Mouse (Mus musculus) spleen, embryonic (tissue): ENCODE results near the gene Tle1.

Source experiments
- CTCF ChIA-PET: fragments of 350-600 bp; sonication (Branson Sonifier 250); formaldehyde crosslinking; loops from one replicate; lab custom pipeline; 2022; lab: Charles Lee

The Tle1 gene

DNA sequence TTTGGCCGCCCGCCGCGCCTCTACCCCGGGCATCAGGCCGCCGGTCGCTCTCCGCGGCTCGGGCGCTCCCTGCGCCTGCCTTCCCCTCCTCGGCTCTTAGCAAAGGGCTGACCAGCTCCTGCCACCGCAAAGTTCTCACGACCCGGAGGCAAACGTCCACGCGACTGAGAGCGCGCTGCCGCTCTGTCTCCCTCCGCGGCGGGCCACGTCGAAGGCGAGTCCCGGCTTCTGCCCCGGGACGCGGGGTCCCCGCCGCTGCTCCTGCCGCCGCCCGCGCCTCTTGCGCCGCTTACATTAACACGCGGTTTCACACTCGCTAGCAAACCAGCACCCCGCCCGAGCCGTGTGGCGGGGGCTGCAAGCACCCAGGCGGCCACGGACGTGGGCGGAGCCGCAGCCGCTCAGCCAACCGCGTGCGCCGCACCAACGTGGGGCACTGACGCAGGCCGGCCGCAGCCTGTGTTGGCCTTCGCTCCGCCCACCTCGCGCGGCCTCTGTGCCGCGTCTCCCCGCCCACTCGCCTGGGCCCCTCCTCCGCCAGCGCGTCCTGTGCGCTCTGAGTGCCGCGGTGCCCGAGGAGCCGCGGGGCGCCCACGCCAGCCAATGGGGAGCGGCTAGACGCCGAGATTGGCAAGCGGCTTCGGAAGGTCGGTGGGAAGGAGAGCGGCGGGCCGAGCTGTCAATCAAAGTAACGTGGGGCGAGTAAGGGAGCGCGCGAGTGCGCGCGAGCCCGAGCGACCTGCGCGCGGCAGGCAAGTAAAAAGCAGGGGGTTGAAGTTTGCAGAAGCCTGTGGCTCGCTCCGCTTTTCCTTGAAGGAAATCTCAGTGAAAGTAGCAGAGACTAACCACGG lies at the start of gene Tle1:
Tle1 (minus strand) TSS at position 361 of the 851 bp plus-strand sequence.
- CTCF ChIA-PET, result no interaction called here

- CTCF ChIA-PET, result no interaction called here
These were observed 33.0 kb upstream of the Tle1 start for GRCm38 (mm10) chr4:72233584-72234219.

GRCm38 (mm10) chr4:72232206-72232605 lies 31.5 kb upstream of the Tle1 start:
- CTCF ChIA-PET, result no interaction called here

- CTCF ChIA-PET, result no interaction called here
These were observed 30.1 kb upstream of the Tle1 start for GRCm38 (mm10) chr4:72230832-72231231.

DNA sequence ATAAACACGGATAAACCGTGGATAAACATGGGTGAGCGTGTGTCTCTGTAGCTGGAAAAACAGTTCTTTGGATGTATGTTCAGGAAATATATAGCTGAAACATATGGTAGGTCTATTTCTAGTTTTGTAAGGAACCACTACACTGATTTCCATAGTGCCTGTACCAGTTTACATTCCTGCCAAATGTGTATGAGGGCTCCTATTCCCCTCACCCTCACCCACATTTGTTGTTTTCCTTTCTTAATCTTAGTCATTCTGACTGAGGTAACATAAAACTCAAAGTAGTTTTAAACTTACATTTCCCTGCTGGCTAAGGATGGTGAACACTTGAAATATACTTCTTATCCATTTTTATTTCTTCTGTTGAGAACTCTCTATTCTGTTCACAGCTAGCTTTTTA lies 20.9 kb upstream of the Tle1 start:
- CTCF ChIA-PET, result no interaction called here

DNA sequence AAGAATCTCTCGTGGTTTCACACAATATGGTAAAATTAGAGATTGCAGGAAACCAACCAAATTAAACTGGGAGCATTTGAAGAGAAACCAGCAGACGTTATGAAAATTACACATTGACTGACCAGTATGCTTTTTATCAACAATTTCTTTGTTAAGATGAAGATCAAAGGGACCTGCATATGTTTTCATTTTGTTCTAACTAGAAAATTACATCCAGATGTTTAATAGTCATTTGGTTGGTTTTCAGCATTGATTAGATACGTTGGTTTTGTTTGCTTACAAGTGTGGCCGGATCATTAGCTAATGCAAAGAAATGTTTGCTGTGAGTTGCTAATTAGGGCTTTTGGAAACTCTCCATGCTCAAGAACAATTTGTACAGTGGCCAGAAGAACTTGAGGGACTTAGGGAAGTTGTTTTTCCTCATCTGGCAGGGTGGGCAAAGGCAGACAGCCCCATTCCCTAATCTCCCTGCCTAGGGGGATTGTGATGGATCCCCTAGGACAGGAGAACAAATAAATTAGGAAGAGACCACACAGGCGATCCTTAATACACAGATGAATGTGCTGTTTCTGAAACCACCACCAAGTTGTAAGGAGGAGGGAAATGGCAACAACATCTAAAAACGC lies 3.8 kb upstream of the Tle1 start:
- CTCF ChIA-PET, result no interaction called here

DNA sequence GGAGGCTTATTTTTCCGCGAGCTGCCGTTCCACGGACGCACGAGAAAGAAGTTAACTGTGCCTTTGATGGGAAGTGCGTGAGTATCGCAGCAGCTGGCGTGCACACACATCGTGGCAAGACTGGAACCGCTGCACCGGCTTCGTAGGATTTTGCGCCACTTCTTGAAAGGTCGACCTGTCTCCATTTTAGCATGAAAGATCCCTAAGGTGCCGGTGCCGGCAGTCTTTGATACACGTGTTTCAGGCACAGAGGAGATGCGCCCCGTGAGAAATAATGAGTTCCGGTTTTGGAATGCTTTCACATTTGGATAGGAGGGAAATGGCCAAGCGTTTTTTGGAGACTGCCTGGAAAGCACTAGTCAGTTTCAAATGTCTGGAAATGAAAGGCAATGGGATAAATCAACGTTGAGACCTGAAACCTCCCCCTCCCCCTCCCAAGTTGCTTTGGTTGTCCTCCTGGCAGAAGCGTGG lies 837 bp upstream of the Tle1 start:
- CTCF ChIA-PET, result no interaction called here

- CTCF ChIA-PET, result no interaction called here
These were observed 854 bp downstream of the Tle1 start for GRCm38 (mm10) chr4:72199571-72200558.

- CTCF ChIA-PET, result interaction anchor here (0.5 kb wide), 1 partner anchor 10 kb away, joined by 3 read pairs; no protein-coding TSS in a partner anchor
These were observed 1.8 kb downstream of the Tle1 start for GRCm38 (mm10) chr4:72198877-72199411.

GRCm38 (mm10) chr4:72197888-72198605 lies 2.7 kb downstream of the Tle1 start:
- CTCF ChIA-PET, result no interaction called here

DNA sequence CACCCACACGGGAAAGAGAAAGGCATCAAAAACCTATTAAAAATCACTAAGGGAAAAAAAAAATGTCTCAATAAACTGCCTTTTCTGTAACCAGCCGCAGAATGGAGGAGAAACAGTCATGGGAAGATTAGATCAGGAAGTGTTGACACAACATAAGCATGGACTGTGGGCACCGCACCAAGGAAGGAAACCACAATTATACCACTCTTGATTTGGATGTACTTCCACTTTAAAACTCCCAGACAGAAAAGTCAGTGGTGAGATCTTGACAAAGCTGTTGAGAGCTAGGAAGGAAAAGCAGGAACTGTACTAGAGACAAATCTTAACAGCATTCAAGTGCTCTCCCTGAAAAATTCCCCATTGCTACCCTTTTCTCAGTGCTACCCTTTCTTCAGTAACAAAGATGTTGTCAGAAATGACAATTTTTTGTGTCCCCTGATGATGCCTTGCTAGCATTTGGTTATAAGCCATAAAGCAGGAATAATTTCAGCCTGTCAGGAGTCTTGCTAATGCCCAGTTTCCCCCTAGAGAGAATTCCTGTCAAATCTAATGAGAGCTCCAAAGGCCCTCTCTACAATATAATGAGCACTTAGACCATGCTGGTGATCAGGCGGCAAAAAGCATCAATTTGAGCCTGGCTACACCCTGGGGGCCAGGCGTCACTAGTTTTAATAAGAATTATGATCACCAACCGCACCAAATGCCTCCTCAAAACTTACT lies 5.4 kb downstream of the Tle1 start:
- CTCF ChIA-PET, result interaction anchor here (0.7 kb wide), 1 partner anchor 164 kb away, joined by 3 read pairs; no protein-coding TSS in a partner anchor

DNA sequence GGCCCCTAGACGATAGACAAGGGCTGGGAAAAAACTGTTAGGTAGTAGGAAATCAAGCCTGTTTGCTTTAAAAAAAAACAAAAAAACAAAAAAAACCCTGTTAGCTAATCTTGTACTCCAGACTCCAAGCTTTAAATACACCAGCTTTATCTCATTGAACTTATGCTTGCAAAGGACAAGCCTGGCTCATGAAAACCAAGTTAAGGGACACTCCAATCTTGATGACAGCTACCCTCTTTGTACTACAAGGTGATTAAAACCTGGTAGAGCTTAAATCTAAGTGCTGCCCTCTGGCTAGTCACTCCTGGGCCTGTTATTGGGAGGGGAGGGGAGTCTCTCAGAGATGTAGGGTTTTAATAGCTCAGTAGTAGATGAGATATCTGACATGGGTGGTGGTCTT lies 7.4 kb downstream of the Tle1 start:
- CTCF ChIA-PET, result no interaction called here

DNA sequence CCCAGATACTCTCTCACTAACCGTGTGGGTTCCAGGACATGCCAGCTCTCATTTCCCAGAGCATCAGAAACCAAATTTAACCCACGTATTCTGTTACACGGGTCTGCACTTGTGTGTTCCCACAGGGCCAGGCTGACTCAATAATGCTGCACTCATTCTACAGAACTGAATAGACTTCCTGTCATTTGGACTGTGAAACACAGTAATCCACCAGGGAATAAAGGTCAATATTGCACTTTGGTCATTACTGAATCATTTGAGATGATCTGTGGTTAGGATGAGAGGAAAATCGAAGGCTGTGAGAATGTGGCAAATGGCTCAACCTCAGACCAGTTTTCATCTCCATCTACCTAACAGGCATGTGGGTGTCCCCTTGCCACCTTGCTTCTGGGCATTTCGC lies 16.2 kb downstream of the Tle1 start:
- CTCF ChIA-PET, result no interaction called here

GRCm38 (mm10) chr4:72182343-72182988 lies 18.3 kb downstream of the Tle1 start:
- CTCF ChIA-PET, result no interaction called here

- CTCF ChIA-PET, result no interaction called here
These were observed 24.8 kb downstream of the Tle1 start for GRCm38 (mm10) chr4:72175943-72176342.

- CTCF ChIA-PET, result no interaction called here
These were observed 32.5 kb downstream of the Tle1 start for GRCm38 (mm10) chr4:72168267-72168666.

GRCm38 (mm10) chr4:72167761-72168229 lies 32.9 kb downstream of the Tle1 start:
- CTCF ChIA-PET, result no interaction called here

DNA sequence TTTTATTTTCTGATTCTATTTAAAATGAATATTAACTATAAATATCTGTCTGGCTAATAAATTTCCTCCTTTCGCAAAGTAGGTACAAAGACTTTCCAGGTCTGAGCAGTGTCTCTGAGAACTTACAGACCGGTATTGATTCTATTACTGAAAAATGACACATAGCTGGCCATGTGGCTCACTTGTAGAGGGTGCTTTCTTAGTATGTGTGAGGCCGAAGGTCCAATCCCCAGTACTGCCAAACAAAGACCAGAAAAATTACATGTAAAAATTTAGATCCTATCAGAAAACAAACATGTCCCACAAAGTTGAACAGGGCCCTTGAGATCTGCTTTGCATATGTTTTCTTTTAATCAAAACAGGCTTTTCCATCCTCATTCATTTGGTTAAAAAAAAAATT lies 33.5 kb downstream of the Tle1 start:
- CTCF ChIA-PET, result no interaction called here

DNA sequence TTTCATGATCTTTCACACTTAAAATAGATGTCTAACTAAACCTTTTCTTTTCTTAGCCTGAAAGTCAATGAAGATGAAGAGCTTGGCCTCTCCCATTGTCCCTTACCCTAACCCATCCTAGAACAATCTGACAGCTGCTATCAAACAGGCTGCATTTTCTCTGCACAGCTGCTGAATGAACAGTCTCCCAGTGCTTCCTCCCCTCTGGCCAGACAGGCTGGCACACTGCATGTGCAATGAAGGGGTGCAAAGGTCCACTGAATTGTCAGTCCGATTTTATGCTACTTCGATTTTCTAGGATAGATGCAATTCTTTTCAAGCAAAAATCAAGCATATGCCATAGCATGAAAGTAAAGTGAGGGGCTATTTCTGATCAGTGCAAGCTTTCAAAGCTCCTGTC lies 34.2 kb downstream of the Tle1 start:
- CTCF ChIA-PET, result no interaction called here
